Mouse (Mus musculus): ENCODE data around the gene Nfx1. TPM values are rescaled to one million over a fixed set of nuclear protein-coding genes. Genes with fewer than 3 reads are reported as not detected.
A peak's percentile ranks its signal among the peaks of the same experiment; 100 is the strongest.

Gene Nfx1
- polyA plus RNA-seq, 1 experiment from 2014 or later: 94.7 TPM

DNA sequence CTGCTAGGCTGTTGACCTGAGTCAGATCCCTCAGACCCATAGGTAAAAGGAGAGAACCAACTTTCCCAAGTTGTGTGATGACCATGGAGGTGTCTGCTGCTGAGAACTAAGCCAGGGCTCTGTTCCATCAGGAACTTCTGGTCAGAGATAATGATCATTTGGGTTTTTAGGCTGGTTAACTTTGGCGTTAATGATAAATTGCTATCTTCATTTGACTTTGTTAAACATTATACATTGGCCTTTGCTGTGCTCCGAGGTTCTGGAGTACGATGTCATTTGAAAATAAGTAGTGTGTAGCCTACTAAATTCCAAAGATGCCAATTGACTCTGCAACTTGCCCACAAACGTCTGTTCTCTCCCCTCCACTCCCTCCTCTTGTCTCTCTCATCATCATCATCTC is 1.5 kb upstream of the Nfx1 start:
- Histone ChIP-seq H3K4me3 (ENCODE audit: low read depth, low read length) (no peak overlapping the region), H3K27ac (ENCODE audit: low read depth) (no peak overlapping the region), H3K36me3 (ENCODE audit: control insufficient read depth, insufficient read depth, low read length) (peaks cover 42% of the 10 kb centered on the region), H3K9me3 (ENCODE audit: control insufficient read depth, low read length) (no peaks in the 10 kb centered on the region), H3K4me2 (ENCODE audit: low read length) (no peak overlapping the region), H3K4me1 (replicated peaks; ENCODE audit: control insufficient read depth, insufficient read depth, low read length) (peaks cover 10% of the 10 kb centered on the region; the same call in 1 of the 2 replicates), H3K9ac (ENCODE audit: low read length) (no peak overlapping the region), H3K27me3 (replicated peaks; ENCODE audit: control insufficient read depth, insufficient read depth, low read length) (no peaks in the 10 kb centered on the region)
- 59% methylated on average over 4 of the region's 4 CpGs for WGBS
- ATAC-seq (replicated peaks; ENCODE audit: low FRiP score, low TSS enrichment, low read depth) (no peak), DNase-seq (ENCODE audit: low spot score) (no peak)

DNA sequence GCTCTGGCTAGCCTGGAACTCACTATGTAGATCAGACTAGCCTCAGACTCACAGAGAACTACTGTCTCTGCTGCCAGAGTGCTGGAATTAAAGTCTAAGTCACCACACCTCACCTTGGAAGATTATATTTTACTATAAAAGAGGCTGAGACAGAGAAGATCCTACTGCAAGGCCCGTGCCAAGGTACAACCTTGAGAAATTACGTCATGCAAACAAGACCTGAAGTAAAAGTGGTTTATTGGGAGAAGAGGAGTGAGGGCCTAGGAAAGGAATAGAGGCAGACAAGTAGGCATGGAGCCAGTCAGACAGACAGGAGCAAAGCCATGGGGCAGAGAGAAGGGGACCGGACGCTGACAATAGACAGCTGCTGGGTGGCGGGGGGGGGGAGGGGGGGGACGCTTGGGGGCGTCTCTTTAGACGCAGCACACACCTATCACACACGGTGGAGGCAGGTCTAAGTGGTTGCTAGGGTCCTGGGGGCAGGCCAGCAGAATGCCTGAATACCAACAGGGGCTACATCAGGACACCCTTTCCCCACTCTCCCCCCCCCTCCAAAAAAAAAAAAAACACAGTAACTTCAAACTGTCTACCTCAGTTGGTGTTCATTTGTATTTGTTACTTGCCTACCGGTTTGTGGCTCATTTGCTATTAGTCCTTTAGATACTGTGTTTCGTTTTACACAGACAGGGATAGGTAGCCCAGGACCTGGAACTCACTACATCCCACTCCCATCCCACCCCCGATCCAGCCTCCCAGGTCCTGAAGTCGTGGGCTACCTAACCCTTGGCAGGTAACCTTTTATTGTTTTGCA is 720 bp upstream of the Nfx1 start:
- Histone ChIP-seq H3K4me3 (ENCODE audit: low read depth, low read length) (peak overlapping the region; percentile 73), H3K9me3 (ENCODE audit: control insufficient read depth, low read length) (no peaks in the 10 kb centered on the region), H3K4me1 (replicated peaks; ENCODE audit: control insufficient read depth, insufficient read depth, low read length) (peaks cover 10% of the 10 kb centered on the region; the same call in 1 of the 2 replicates), H3K27me3 (replicated peaks; ENCODE audit: control insufficient read depth, insufficient read depth, low read length) (no peaks in the 10 kb centered on the region), H3K27ac (ENCODE audit: low read depth) (peak overlapping the region; percentile 89), H3K9ac (ENCODE audit: low read length) (peak overlapping the region; percentile 80), H3K4me2 (ENCODE audit: low read length) (peak overlapping the region; percentile 71), H3K36me3 (ENCODE audit: control insufficient read depth, insufficient read depth, low read length) (peaks cover 37% of the 10 kb centered on the region)
- peak; percentile 32 for ATAC-seq (replicated peaks; ENCODE audit: low FRiP score, low TSS enrichment, low read depth)
- WGBS: 10% methylated on average over 11 of the region's 13 CpGs
- DNase-seq (ENCODE audit: low spot score): peak; percentile 51

DNA sequence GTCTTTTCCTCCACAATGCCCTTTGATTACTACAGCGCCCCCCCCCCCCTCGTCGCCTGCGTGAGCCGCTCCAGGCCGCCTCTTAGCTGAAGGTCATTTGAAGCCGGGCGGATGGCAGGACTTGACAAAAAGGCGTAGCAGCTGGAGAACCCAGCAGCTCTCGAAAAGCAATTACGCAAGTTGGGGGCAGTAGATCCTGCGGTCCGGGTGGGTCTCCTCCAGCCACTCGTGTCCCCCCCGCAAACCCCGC is 189 bp upstream of the Nfx1 start:
- Histone ChIP-seq H3K36me3 (ENCODE audit: control insufficient read depth, insufficient read depth, low read length) (peaks cover 31% of the 10 kb centered on the region), H3K4me1 (replicated peaks; ENCODE audit: control insufficient read depth, insufficient read depth, low read length) (peaks cover 10% of the 10 kb centered on the region; the same call in 1 of the 2 replicates), H3K9me3 (ENCODE audit: control insufficient read depth, low read length) (no peaks in the 10 kb centered on the region), H3K9ac (ENCODE audit: low read length) (peak overlapping the region; percentile 80), H3K27ac (ENCODE audit: low read depth) (peak overlapping the region; percentile 89), H3K4me3 (ENCODE audit: low read depth, low read length) (peak overlapping the region; percentile 73), H3K27me3 (replicated peaks; ENCODE audit: control insufficient read depth, insufficient read depth, low read length) (no peaks in the 10 kb centered on the region), H3K4me2 (ENCODE audit: low read length) (peak overlapping the region; percentile 71)
- under 1% methylated on average over 16 of the region's 16 CpGs for WGBS
- DNase-seq (ENCODE audit: low spot score): no peak
- ATAC-seq (replicated peaks; ENCODE audit: low FRiP score, low TSS enrichment, low read depth): no peak; the same call in 1 of the 2 replicates

DNA sequence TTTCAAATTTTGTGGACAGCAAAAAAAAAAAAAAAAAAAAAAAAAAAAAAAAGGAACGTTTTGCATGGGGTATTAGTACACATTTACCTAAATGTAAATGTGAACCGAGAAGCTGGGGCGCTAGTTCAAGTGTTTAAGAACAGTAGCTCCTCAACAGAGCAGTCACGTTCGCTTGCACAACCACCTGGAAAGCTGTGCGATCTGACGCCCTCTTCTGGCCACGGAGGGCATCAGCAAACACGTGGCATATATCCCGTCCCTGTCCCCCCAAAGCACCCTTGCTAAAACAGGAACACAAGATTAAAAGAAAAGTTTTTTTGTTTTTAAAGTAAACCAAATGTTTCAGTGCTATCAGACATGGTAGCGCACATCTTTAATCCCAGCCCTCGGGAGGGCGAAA is 1.0 kb downstream of the Nfx1 start:
- ATAC-seq (replicated peaks; ENCODE audit: low FRiP score, low TSS enrichment, low read depth) (no peak), DNase-seq (ENCODE audit: low spot score) (peak; percentile 68)
- Histone ChIP-seq H3K4me1 (replicated peaks; ENCODE audit: control insufficient read depth, insufficient read depth, low read length) (peaks cover 10% of the 10 kb centered on the region; the same call in 1 of the 2 replicates), H3K4me3 (ENCODE audit: low read depth, low read length) (peak overlapping the region; percentile 73), H3K27ac (ENCODE audit: low read depth) (peak overlapping the region; percentile 89), H3K4me2 (ENCODE audit: low read length) (peak overlapping the region; percentile 71), H3K9ac (ENCODE audit: low read length) (peak overlapping the region; percentile 80), H3K9me3 (ENCODE audit: control insufficient read depth, low read length) (no peaks in the 10 kb centered on the region), H3K36me3 (ENCODE audit: control insufficient read depth, insufficient read depth, low read length) (peaks cover 28% of the 10 kb centered on the region), H3K27me3 (replicated peaks; ENCODE audit: control insufficient read depth, insufficient read depth, low read length) (no peaks in the 10 kb centered on the region)
- 26% methylated on average over 13 of the region's 13 CpGs for WGBS

DNA sequence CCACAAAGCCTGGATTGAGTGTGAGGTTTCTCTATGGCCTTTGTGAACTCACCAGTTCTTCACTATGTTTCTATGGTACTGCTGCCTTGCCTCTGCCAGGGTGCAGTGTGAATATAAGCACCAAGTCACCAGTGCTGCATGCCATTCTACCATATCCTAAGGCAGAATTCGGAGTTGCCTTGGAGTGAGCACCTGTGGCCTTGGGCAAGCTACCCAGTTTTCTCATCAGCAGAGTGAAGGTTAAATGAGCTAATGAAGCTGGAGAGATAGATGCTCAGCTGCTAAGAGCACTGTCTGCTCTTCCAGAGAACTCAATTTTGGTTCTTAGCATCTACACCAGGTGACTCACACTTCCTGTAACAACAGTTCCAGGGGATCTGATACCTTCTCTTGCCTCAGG is 3.3 kb downstream of the Nfx1 start:
- Histone ChIP-seq H3K4me2 (ENCODE audit: low read length) (no peak overlapping the region), H3K27ac (ENCODE audit: low read depth) (no peak overlapping the region), H3K36me3 (ENCODE audit: control insufficient read depth, insufficient read depth, low read length) (peaks cover 37% of the 10 kb centered on the region), H3K9me3 (ENCODE audit: control insufficient read depth, low read length) (no peaks in the 10 kb centered on the region), H3K4me1 (replicated peaks; ENCODE audit: control insufficient read depth, insufficient read depth, low read length) (peaks cover 10% of the 10 kb centered on the region; the same call in 1 of the 2 replicates), H3K9ac (ENCODE audit: low read length) (no peak overlapping the region), H3K4me3 (ENCODE audit: low read depth, low read length) (no peak overlapping the region), H3K27me3 (replicated peaks; ENCODE audit: control insufficient read depth, insufficient read depth, low read length) (no peaks in the 10 kb centered on the region)
- WGBS: 89% methylated on average over 1 of the region's 1 CpGs
- DNase-seq (ENCODE audit: low spot score) (no peak), ATAC-seq (replicated peaks; ENCODE audit: low FRiP score, low TSS enrichment, low read depth) (no peak)

DNA sequence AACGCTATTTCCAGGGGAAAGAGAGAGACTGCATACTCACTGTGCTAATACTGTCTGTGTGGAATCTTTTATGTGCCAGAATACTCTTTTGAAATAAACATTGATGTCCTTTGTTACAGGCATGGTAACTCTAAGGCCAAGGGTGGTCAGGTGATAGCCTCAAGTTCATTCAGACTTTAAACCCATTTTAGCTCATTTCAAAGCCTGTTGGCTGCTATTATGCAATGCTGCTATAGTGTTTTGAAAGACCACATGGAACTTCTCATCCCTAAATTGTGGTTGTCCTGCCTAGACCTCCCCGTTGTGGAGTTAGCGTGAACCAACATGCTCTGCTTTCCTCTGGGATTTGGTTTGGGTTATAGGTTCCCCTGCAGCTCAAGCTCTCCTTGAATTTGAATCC is 5.0 kb downstream of the Nfx1 start:
- 92% methylated on average over 3 of the region's 3 CpGs for WGBS
- Histone ChIP-seq H3K4me1 (replicated peaks; ENCODE audit: control insufficient read depth, insufficient read depth, low read length) (0 out of 2 replicates have a peak, but pooled peaks cover 4% of the 10 kb centered on the region), H3K9me3 (ENCODE audit: control insufficient read depth, low read length) (no peaks in the 10 kb centered on the region), H3K9ac (ENCODE audit: low read length) (no peak overlapping the region), H3K36me3 (ENCODE audit: control insufficient read depth, insufficient read depth, low read length) (peaks cover 54% of the 10 kb centered on the region), H3K27me3 (replicated peaks; ENCODE audit: control insufficient read depth, insufficient read depth, low read length) (no peaks in the 10 kb centered on the region), H3K27ac (ENCODE audit: low read depth) (no peak overlapping the region), H3K4me2 (ENCODE audit: low read length) (no peak overlapping the region), H3K4me3 (ENCODE audit: low read depth, low read length) (no peak overlapping the region)
- ATAC-seq (replicated peaks; ENCODE audit: low FRiP score, low TSS enrichment, low read depth) (no peak), DNase-seq (ENCODE audit: low spot score) (no peak)

DNA sequence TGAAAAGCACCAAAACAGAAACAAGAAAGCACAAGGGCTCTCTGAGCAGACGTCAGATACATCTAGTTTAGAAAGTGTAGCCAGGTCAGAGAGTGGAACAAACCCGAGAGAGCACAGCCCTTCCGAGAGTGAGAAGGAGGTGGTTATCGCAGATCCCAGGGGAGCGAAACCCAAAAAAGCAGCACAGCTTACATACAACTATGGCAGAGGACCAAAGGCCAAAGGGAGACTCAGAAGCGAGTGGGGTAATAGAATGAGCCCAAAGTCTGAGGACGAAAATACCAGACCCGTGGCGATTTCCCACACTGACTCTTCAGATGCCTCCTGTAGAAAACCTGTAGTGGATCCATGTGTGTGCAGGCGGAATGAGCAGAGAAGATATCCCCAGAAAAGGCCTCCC is 5.9 kb downstream of the Nfx1 start:
- H3K9me3 ChIP-seq (ENCODE audit: control insufficient read depth, low read length): no peaks in the 10 kb centered on the region
- no peak overlapping the region for H3K4me3 ChIP-seq (ENCODE audit: low read depth, low read length)
- H3K36me3 ChIP-seq (ENCODE audit: control insufficient read depth, insufficient read depth, low read length): peaks cover 64% of the 10 kb centered on the region
- H3K4me1 ChIP-seq (replicated peaks; ENCODE audit: control insufficient read depth, insufficient read depth, low read length): 0 out of 2 replicates have a peak, but pooled peaks cover 4% of the 10 kb centered on the region
- H3K4me2 ChIP-seq (ENCODE audit: low read length): no peak overlapping the region
- ATAC-seq (replicated peaks; ENCODE audit: low FRiP score, low TSS enrichment, low read depth): no peak
- H3K9ac ChIP-seq (ENCODE audit: low read length): no peak overlapping the region
- no peaks in the 10 kb centered on the region for H3K27me3 ChIP-seq (replicated peaks; ENCODE audit: control insufficient read depth, insufficient read depth, low read length)
- DNase-seq (ENCODE audit: low spot score): no peak
- H3K27ac ChIP-seq (ENCODE audit: low read depth): no peak overlapping the region
- WGBS: 86% methylated on average over 10 of the region's 10 CpGs

DNA sequence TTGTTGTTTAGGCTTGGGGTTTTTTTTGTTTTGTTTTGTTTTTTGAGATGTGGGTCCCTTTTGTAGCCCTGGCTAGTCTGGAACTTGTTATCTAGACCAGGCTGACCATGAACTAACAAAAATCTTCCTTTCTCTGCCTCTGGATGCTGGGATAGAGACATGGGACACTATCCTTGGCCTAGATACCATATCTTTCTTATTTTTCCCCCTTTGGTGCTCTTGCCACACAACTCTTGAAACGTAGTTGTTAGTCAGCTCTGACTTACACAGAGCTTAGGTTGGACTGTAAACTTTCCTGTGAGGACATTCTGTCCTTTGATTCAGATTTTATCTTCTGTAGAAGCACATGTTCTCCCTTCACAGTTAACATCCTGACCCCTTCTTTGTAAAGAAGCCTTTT is 8.7 kb downstream of the Nfx1 start:
- WGBS: 89% methylated on average over 1 of the region's 1 CpGs

DNA sequence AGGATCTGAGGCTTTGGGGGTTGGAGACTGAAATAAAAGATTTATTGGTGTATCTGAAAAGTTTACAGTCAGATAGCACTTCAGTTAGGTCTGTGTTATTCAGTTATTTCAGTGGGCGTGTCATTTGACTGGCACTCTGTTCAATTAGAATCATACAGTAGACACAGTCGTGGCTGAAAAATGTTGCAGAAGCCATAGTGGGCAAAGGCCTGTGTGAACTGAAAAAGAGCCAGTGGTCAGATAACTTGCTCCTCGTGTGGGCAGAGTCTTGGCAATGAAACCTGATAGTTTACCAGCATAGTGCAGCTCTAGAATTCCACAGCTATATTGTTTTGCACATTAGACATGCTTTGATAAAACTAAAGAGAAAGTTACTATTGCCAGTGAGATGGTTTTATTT is 11.8 kb downstream of the Nfx1 start:
- Histone ChIP-seq H3K36me3 (ENCODE audit: control insufficient read depth, insufficient read depth, low read length) (peaks cover 97% of the 10 kb centered on the region), H3K27ac (ENCODE audit: low read depth) (no peak overlapping the region), H3K4me2 (ENCODE audit: low read length) (no peak overlapping the region), H3K9ac (ENCODE audit: low read length) (no peak overlapping the region), H3K9me3 (ENCODE audit: control insufficient read depth, low read length) (no peaks in the 10 kb centered on the region), H3K4me3 (ENCODE audit: low read depth, low read length) (no peak overlapping the region), H3K4me1 (replicated peaks; ENCODE audit: control insufficient read depth, insufficient read depth, low read length) (no peaks in the 10 kb centered on the region), H3K27me3 (replicated peaks; ENCODE audit: control insufficient read depth, insufficient read depth, low read length) (no peaks in the 10 kb centered on the region)
- ATAC-seq (replicated peaks; ENCODE audit: low FRiP score, low TSS enrichment, low read depth): no peak
- DNase-seq (ENCODE audit: low spot score): no peak
- 78% methylated on average over 3 of the region's 3 CpGs for WGBS

More for the DNA sequence above, 8.7 kb downstream of the Nfx1 start:
- H3K9ac ChIP-seq (ENCODE audit: low read length): no peak overlapping the region
- no peaks in the 10 kb centered on the region for H3K9me3 ChIP-seq (ENCODE audit: control insufficient read depth, low read length)
- no peak overlapping the region for H3K27ac ChIP-seq (ENCODE audit: low read depth)
- H3K36me3 ChIP-seq (ENCODE audit: control insufficient read depth, insufficient read depth, low read length): peaks cover 83% of the 10 kb centered on the region
- H3K4me2 ChIP-seq (ENCODE audit: low read length): no peak overlapping the region
- no peaks in the 10 kb centered on the region for H3K27me3 ChIP-seq (replicated peaks; ENCODE audit: control insufficient read depth, insufficient read depth, low read length)
- ATAC-seq (replicated peaks; ENCODE audit: low FRiP score, low TSS enrichment, low read depth) (no peak), DNase-seq (ENCODE audit: low spot score) (no peak)
- H3K4me3 ChIP-seq (ENCODE audit: low read depth, low read length): no peak overlapping the region
- no peaks in the 10 kb centered on the region for H3K4me1 ChIP-seq (replicated peaks; ENCODE audit: control insufficient read depth, insufficient read depth, low read length)

All from intestine, embryonic 14.5 days (tissue).